Mouse (Mus musculus) limb, embryonic 14.5 days (tissue): ENCODE data around the gene Slc2a9. TPM values are rescaled to one million over a fixed set of nuclear protein-coding genes. Genes with fewer than 3 reads are reported as not detected.

Experiments
- ATAC-seq: fragments of 200-750 bp; cut with Nextera tagmentation; 2 replicates; pipeline ENCODE4 v1.8.0; 2017; ENCODE audit warnings: low read depth, moderate number of reproducible peaks, moderate TSS enrichment; ENCODE audit not compliant: low FRiP score
- DNase-seq: peaks from one replicate; pipeline ENCODE4 v3.0.0-alpha.2; 2015; ENCODE audit warnings: low spot score
- H3K27ac ChIP-seq: fragments of 300-500 bp; sonication (generic); replicated peaks from 2 replicates; pipeline ENCODE4 v1.5.1; 2014; ENCODE audit warnings: low read depth, mild to moderate bottlenecking, low read length, moderate library complexity, mixed read lengths
- H3K27me3 ChIP-seq: fragments of 300-500 bp; sonication (generic); 2 replicates; pipeline ENCODE4 v1.6.1; 2014; ENCODE audit warnings: low read length, mixed read lengths; ENCODE audit not compliant: control insufficient read depth, insufficient read depth
- H3K36me3 ChIP-seq: fragments of 300-500 bp; sonication (generic); 2 replicates; pipeline ENCODE4 v1.6.1; 2014; ENCODE audit warnings: mild to moderate bottlenecking, low read length, moderate library complexity, mixed read lengths; ENCODE audit not compliant: control insufficient read depth, insufficient read depth
- H3K4me1 ChIP-seq: fragments of 300-500 bp; sonication (generic); 2 replicates; pipeline ENCODE4 v1.6.1; 2014; ENCODE audit warnings: antibody characterized with exemption, low read length, mixed read lengths; ENCODE audit not compliant: control insufficient read depth, insufficient read depth
- H3K4me2 ChIP-seq: fragments of 300-500 bp; sonication (generic); replicated peaks from 2 replicates; pipeline ENCODE4 v1.6.1; 2014; ENCODE audit warnings: low read depth, mild to moderate bottlenecking, low read length, moderate library complexity; ENCODE audit not compliant: severe bottlenecking
- H3K4me3 ChIP-seq: fragments of 300-500 bp; sonication (generic); replicated peaks from 2 replicates; pipeline ENCODE4 v1.5.1; 2014; ENCODE audit warnings: low read length
- H3K9ac ChIP-seq: fragments of 300-500 bp; sonication (generic); 2 replicates; pipeline ENCODE4 v1.6.1; 2014; ENCODE audit warnings: mild to moderate bottlenecking, low read depth, low read length, moderate library complexity; ENCODE audit not compliant: severe bottlenecking
- H3K9me3 ChIP-seq: fragments of 300-500 bp; sonication (generic); 2 replicates; pipeline ENCODE4 v1.6.1; 2016; ENCODE audit warnings: low read length; ENCODE audit not compliant: control insufficient read depth
- POLR2A ChIP-seq: fragments of 200-500 bp; IDR thresholded peaks from 2 replicates; pipeline ENCODE4 v1.8.0; 2012; ENCODE audit warnings: inconsistent platforms, mild to moderate bottlenecking, moderate library complexity, borderline replicate concordance; ENCODE audit not compliant: insufficient read depth, insufficient read length; ENCODE audit errors: extremely low read depth
- WGBS: fragments of 180-500 bp; shearing (Covaris S2); extraction: QIAGEN DNeasy Blood & Tissue Kit; methylation state at CpG from one replicate; pipeline ENCODE4 v1.1.7; 2014; 5-methylcytosine and 5-hydroxymethylcytosine counted together
- polyA plus RNA-seq, 2 experiments: library from polyadenylated mRNA; depleted of rRNA in 1 of 2; stranded (reverse) in 1 of 2; unstranded in 1 of 2; fragments of >200 nt; fragmentation: Nextera tagmentation in 1 of 2; extraction: Ambion mirVana in 1 of 2; gene quantifications; 2 replicates each; pipeline versions ENCODE4 v1.2.1 to v1.2.3; 2012 to 2014

The Slc2a9 gene
- polyA plus RNA-seq, 2 experiments: 0.66 to 0.85 TPM

- no peak for TF ChIP-seq POLR2A
These were observed 34.9 kb upstream of the Slc2a9 start for GRCm38 (mm10) chr5:38537845-38538244.

GRCm38 (mm10) chr5:38536822-38537221, 33.9 kb upstream of the Slc2a9 start:
- WGBS: 93% methylated on average over 3 of the region's 3 CpGs
- peaks cover 98% of the 10 kb centered on the region for H3K36me3 ChIP-seq
- H3K9me3 ChIP-seq: no peaks in the 10 kb centered on the region
- ATAC-seq (no peak), DNase-seq (no peak)
- no peak for TF ChIP-seq POLR2A
- H3K9ac ChIP-seq: no peak overlapping the region
- H3K27ac ChIP-seq: no peak overlapping the region
- no peaks in the 10 kb centered on the region for H3K4me1 ChIP-seq
- no peak overlapping the region for H3K4me2 ChIP-seq
- no peaks in the 10 kb centered on the region for H3K27me3 ChIP-seq
- no peak overlapping the region for H3K4me3 ChIP-seq

More at GRCm38 (mm10) chr5:38537845-38538244, 34.9 kb upstream of the Slc2a9 start:
- no peaks in the 10 kb centered on the region for H3K9me3 ChIP-seq
- no peak overlapping the region for H3K4me2 ChIP-seq
- DNase-seq (no peak), ATAC-seq (no peak)
- H3K9ac ChIP-seq: no peak overlapping the region
- no peaks in the 10 kb centered on the region for H3K27me3 ChIP-seq
- H3K4me1 ChIP-seq: no peaks in the 10 kb centered on the region
- H3K36me3 ChIP-seq: peaks cover 98% of the 10 kb centered on the region
- no peak overlapping the region for H3K27ac ChIP-seq
- no peak overlapping the region for H3K4me3 ChIP-seq
- 90% methylated on average over 4 of the region's 4 CpGs for WGBS

- H3K27me3 ChIP-seq: no peaks in the 10 kb centered on the region
- H3K4me3 ChIP-seq: no peak overlapping the region
- ATAC-seq (no peak), DNase-seq (no peak)
- WGBS: 99% methylated on average over 4 of the region's 4 CpGs
- no peak for TF ChIP-seq POLR2A
- H3K9me3 ChIP-seq: no peaks in the 10 kb centered on the region
- peaks cover 95% of the 10 kb centered on the region for H3K36me3 ChIP-seq
- no peak overlapping the region for H3K4me2 ChIP-seq
- no peak overlapping the region for H3K9ac ChIP-seq
- H3K4me1 ChIP-seq: no peaks in the 10 kb centered on the region
- no peak overlapping the region for H3K27ac ChIP-seq
These were observed 29.1 kb upstream of the Slc2a9 start for GRCm38 (mm10) chr5:38532084-38532483.

- ATAC-seq: no peak
- TF ChIP-seq POLR2A: no peak
- whole genome bisulfite sequencing: 79% methylated on average over 6 of the region's 6 CpGs
- H3K27me3 ChIP-seq: no peaks in the 10 kb centered on the region
- H3K4me1 ChIP-seq: no peaks in the 10 kb centered on the region
- no peak overlapping the region for H3K4me3 ChIP-seq
- no peak overlapping the region for H3K27ac ChIP-seq
- no peak overlapping the region for H3K9ac ChIP-seq
- DNase-seq: no peak
- H3K9me3 ChIP-seq: no peaks in the 10 kb centered on the region
- H3K4me2 ChIP-seq: no peak overlapping the region
- H3K36me3 ChIP-seq: peaks cover 91% of the 10 kb centered on the region
These were observed 26.9 kb upstream of the Slc2a9 start for GRCm38 (mm10) chr5:38529724-38530428.

GRCm38 (mm10) chr5:38522977-38523376, 20.0 kb upstream of the Slc2a9 start:
- no peaks in the 10 kb centered on the region for H3K9me3 ChIP-seq
- no peaks in the 10 kb centered on the region for H3K27me3 ChIP-seq
- no peak for TF ChIP-seq POLR2A
- DNase-seq (no peak), ATAC-seq (no peak)
- H3K9ac ChIP-seq: no peak overlapping the region
- H3K4me3 ChIP-seq: no peak overlapping the region
- H3K36me3 ChIP-seq: peaks cover 26% of the 10 kb centered on the region
- no peaks in the 10 kb centered on the region for H3K4me1 ChIP-seq
- WGBS: 92% methylated on average over 5 of the region's 5 CpGs
- no peak overlapping the region for H3K27ac ChIP-seq
- no peak overlapping the region for H3K4me2 ChIP-seq
